Mouse (Mus musculus): ENCODE measurements around the gene Trmt61a. TPM values are rescaled to one million over a fixed set of nuclear protein-coding genes. Genes with fewer than 3 reads are reported as not detected.

The Trmt61a gene
- polyA plus RNA-seq, 1 experiment from 2014 or later = 4.6 TPM

DNA sequence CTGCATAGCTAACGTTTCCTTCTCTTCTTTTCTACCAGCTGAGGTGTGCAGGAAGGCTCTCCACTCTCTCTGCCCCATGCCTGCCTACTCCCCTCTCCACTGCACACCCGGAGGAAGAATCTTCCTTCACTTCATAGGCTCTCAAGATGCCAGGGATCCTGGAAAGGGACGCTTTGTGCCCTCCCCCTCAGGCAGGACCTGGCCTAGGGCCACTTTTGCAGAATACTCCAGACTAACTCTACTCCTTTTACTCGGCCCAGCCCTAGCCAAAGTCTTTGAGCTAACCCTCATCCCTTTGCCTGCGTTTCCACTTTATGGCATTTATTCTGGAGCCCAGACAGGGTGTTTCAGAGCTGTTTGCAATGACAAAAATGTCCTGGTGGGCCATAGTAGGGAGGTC is 484 bp upstream of the Trmt61a start:
- Histone ChIP-seq H3K4me3 (ENCODE audit: low read depth, low read length) (peak overlapping the region; percentile 69), H3K4me2 (peak overlapping the region; percentile 75), H3K9me3 (replicated peaks; ENCODE audit: control insufficient read depth, low read length) (no peaks in the 10 kb centered on the region), H3K36me3 (ENCODE audit: control insufficient read depth, insufficient read depth, low read length) (no peaks in the 10 kb centered on the region), H3K9ac (ENCODE audit: low read depth, low read length) (peak overlapping the region; percentile 83), H3K27ac (ENCODE audit: low read depth, low read length) (peak overlapping the region; percentile 96), H3K27me3 (ENCODE audit: control insufficient read depth, insufficient read depth, low read length) (peaks cover 3% of the 10 kb centered on the region; the same call in 1 of the 2 replicates), H3K4me1 (ENCODE audit: control insufficient read depth, insufficient read depth, low read length) (peaks cover 38% of the 10 kb centered on the region)
- ATAC-seq (replicated peaks; ENCODE audit: insufficient number of reproducible peaks, low FRiP score, low TSS enrichment) = no peak
- WGBS (ENCODE audit: insufficient replicate concordance) = 18% methylated on average over 5 of the region's 5 CpGs

DNA sequence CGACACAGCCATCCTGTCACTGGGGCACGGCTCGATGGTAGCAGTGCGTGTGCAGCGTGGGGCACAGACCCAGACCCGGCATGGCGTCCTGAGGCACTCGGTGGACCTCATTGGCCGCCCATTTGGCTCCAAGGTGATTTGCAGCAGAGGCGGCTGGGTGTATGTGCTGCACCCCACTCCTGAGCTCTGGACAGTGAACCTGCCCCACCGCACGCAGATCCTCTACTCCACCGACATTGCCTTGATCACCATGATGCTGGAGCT is 697 bp downstream of the Trmt61a start:
- ATAC-seq (replicated peaks; ENCODE audit: insufficient number of reproducible peaks, low FRiP score, low TSS enrichment) = no peak
- Histone ChIP-seq H3K27me3 (ENCODE audit: control insufficient read depth, insufficient read depth, low read length) (no peaks in the 10 kb centered on the region), H3K4me3 (ENCODE audit: low read depth, low read length) (peak overlapping the region; percentile 69), H3K9me3 (replicated peaks; ENCODE audit: control insufficient read depth, low read length) (no peaks in the 10 kb centered on the region), H3K4me2 (peak overlapping the region; percentile 75), H3K27ac (ENCODE audit: low read depth, low read length) (no peak overlapping the region), H3K4me1 (ENCODE audit: control insufficient read depth, insufficient read depth, low read length) (peaks cover 38% of the 10 kb centered on the region), H3K9ac (ENCODE audit: low read depth, low read length) (peak overlapping the region; percentile 83), H3K36me3 (ENCODE audit: control insufficient read depth, insufficient read depth, low read length) (no peaks in the 10 kb centered on the region)
- 7% methylated on average over 13 of the region's 13 CpGs for WGBS (ENCODE audit: insufficient replicate concordance)

DNA sequence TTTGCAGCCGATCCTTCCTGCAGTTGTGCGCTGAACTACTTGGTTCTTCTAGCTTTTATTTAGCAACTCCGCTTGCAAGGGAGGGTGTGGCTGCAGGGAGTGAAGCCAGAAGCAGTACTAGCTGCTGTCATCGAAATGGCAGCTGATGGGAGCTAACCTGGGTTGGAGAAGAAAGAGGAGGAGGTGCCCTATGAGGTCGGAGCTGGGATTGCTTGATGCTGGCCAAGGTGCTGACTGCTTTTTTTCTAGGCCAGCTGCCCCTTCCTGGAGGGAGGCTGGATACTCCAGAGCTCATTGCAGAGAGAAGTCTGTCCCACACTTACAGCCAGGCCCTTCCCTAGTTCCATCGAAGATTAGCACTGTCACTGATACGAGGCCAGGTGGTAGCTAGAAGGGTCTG is 1.1 kb downstream of the Trmt61a start:
- Histone ChIP-seq H3K27me3 (ENCODE audit: control insufficient read depth, insufficient read depth, low read length) (no peaks in the 10 kb centered on the region), H3K4me2 (peak overlapping the region; percentile 75), H3K4me1 (ENCODE audit: control insufficient read depth, insufficient read depth, low read length) (peaks cover 38% of the 10 kb centered on the region), H3K27ac (ENCODE audit: low read depth, low read length) (no peak overlapping the region), H3K9ac (ENCODE audit: low read depth, low read length) (peak overlapping the region; percentile 83), H3K36me3 (ENCODE audit: control insufficient read depth, insufficient read depth, low read length) (no peaks in the 10 kb centered on the region), H3K9me3 (replicated peaks; ENCODE audit: control insufficient read depth, low read length) (no peaks in the 10 kb centered on the region), H3K4me3 (ENCODE audit: low read depth, low read length) (peak overlapping the region; percentile 69)
- WGBS (ENCODE audit: insufficient replicate concordance) = 34% methylated on average over 7 of the region's 7 CpGs
- no peak for ATAC-seq (replicated peaks; ENCODE audit: insufficient number of reproducible peaks, low FRiP score, low TSS enrichment)

GRCm38 (mm10) chr12:111680661-111681060 is 2.8 kb downstream of the Trmt61a start:
- H3K36me3 ChIP-seq (ENCODE audit: control insufficient read depth, insufficient read depth, low read length) = no peaks in the 10 kb centered on the region
- peaks cover 30% of the 10 kb centered on the region for H3K4me1 ChIP-seq (ENCODE audit: control insufficient read depth, insufficient read depth, low read length)
- 93% methylated on average over 13 of the region's 13 CpGs for WGBS (ENCODE audit: insufficient replicate concordance)
- no peak for ATAC-seq (replicated peaks; ENCODE audit: insufficient number of reproducible peaks, low FRiP score, low TSS enrichment)
- H3K4me3 ChIP-seq (ENCODE audit: low read depth, low read length) = no peak overlapping the region
- no peak overlapping the region for H3K27ac ChIP-seq (ENCODE audit: low read depth, low read length)
- no peak overlapping the region for H3K4me2 ChIP-seq
- no peaks in the 10 kb centered on the region for H3K9me3 ChIP-seq (replicated peaks; ENCODE audit: control insufficient read depth, low read length)
- no peak overlapping the region for H3K9ac ChIP-seq (ENCODE audit: low read depth, low read length)
- no peaks in the 10 kb centered on the region for H3K27me3 ChIP-seq (ENCODE audit: control insufficient read depth, insufficient read depth, low read length)

GRCm38 (mm10) chr12:111681305-111681704 is 3.4 kb downstream of the Trmt61a start:
- Histone ChIP-seq H3K4me3 (ENCODE audit: low read depth, low read length) (no peak overlapping the region), H3K4me2 (no peak overlapping the region), H3K9me3 (replicated peaks; ENCODE audit: control insufficient read depth, low read length) (no peaks in the 10 kb centered on the region), H3K4me1 (ENCODE audit: control insufficient read depth, insufficient read depth, low read length) (peaks cover 30% of the 10 kb centered on the region), H3K27ac (ENCODE audit: low read depth, low read length) (peak overlapping the region; percentile 94), H3K36me3 (ENCODE audit: control insufficient read depth, insufficient read depth, low read length) (no peaks in the 10 kb centered on the region), H3K27me3 (ENCODE audit: control insufficient read depth, insufficient read depth, low read length) (no peaks in the 10 kb centered on the region), H3K9ac (ENCODE audit: low read depth, low read length) (no peak overlapping the region; the same call in 1 of the 2 replicates)
- no peak for ATAC-seq (replicated peaks; ENCODE audit: insufficient number of reproducible peaks, low FRiP score, low TSS enrichment)
- WGBS (ENCODE audit: insufficient replicate concordance) = 80% methylated on average over 8 of the region's 8 CpGs

GRCm38 (mm10) chr12:111682003-111682402 is 4.1 kb downstream of the Trmt61a start:
- WGBS (ENCODE audit: insufficient replicate concordance) = 62% methylated on average over 5 of the region's 5 CpGs
- no peak for ATAC-seq (replicated peaks; ENCODE audit: insufficient number of reproducible peaks, low FRiP score, low TSS enrichment)
- Histone ChIP-seq H3K36me3 (ENCODE audit: control insufficient read depth, insufficient read depth, low read length) (no peaks in the 10 kb centered on the region), H3K27me3 (ENCODE audit: control insufficient read depth, insufficient read depth, low read length) (no peaks in the 10 kb centered on the region), H3K9ac (ENCODE audit: low read depth, low read length) (peak overlapping the region; percentile 65; the same call in 1 of the 2 replicates), H3K4me3 (ENCODE audit: low read depth, low read length) (no peak overlapping the region), H3K27ac (ENCODE audit: low read depth, low read length) (peak overlapping the region; percentile 94), H3K9me3 (replicated peaks; ENCODE audit: control insufficient read depth, low read length) (no peaks in the 10 kb centered on the region), H3K4me2 (no peak overlapping the region), H3K4me1 (ENCODE audit: control insufficient read depth, insufficient read depth, low read length) (peaks cover 35% of the 10 kb centered on the region)

GRCm38 (mm10) chr12:111682806-111683205 is 4.9 kb downstream of the Trmt61a start:
- peak; percentile 51 for ATAC-seq (replicated peaks; ENCODE audit: insufficient number of reproducible peaks, low FRiP score, low TSS enrichment)
- peak overlapping the region; percentile 27; the same call in 1 of the 2 replicates for H3K4me2 ChIP-seq
- H3K9ac ChIP-seq (ENCODE audit: low read depth, low read length) = peak overlapping the region; percentile 65
- WGBS (ENCODE audit: insufficient replicate concordance) = 43% methylated on average over 5 of the region's 5 CpGs
- no peaks in the 10 kb centered on the region for H3K36me3 ChIP-seq (ENCODE audit: control insufficient read depth, insufficient read depth, low read length)
- H3K4me3 ChIP-seq (ENCODE audit: low read depth, low read length) = no peak overlapping the region
- H3K27me3 ChIP-seq (ENCODE audit: control insufficient read depth, insufficient read depth, low read length) = no peaks in the 10 kb centered on the region
- peaks cover 35% of the 10 kb centered on the region for H3K4me1 ChIP-seq (ENCODE audit: control insufficient read depth, insufficient read depth, low read length)
- no peaks in the 10 kb centered on the region for H3K9me3 ChIP-seq (replicated peaks; ENCODE audit: control insufficient read depth, low read length)
- peak overlapping the region; percentile 94 for H3K27ac ChIP-seq (ENCODE audit: low read depth, low read length)

- Histone ChIP-seq H3K4me2 (no peak overlapping the region), H3K9me3 (replicated peaks; ENCODE audit: control insufficient read depth, low read length) (no peaks in the 10 kb centered on the region), H3K36me3 (ENCODE audit: control insufficient read depth, insufficient read depth, low read length) (no peaks in the 10 kb centered on the region), H3K4me3 (ENCODE audit: low read depth, low read length) (no peak overlapping the region), H3K4me1 (ENCODE audit: control insufficient read depth, insufficient read depth, low read length) (peaks cover 40% of the 10 kb centered on the region), H3K27ac (ENCODE audit: low read depth, low read length) (no peak overlapping the region), H3K9ac (ENCODE audit: low read depth, low read length) (no peak overlapping the region), H3K27me3 (ENCODE audit: control insufficient read depth, insufficient read depth, low read length) (no peaks in the 10 kb centered on the region)
- no peak for ATAC-seq (replicated peaks; ENCODE audit: insufficient number of reproducible peaks, low FRiP score, low TSS enrichment)
- WGBS (ENCODE audit: insufficient replicate concordance) = 71% methylated on average over 4 of the region's 4 CpGs
These were observed 8.5 kb downstream of the Trmt61a start for GRCm38 (mm10) chr12:111686390-111686789.

DNA sequence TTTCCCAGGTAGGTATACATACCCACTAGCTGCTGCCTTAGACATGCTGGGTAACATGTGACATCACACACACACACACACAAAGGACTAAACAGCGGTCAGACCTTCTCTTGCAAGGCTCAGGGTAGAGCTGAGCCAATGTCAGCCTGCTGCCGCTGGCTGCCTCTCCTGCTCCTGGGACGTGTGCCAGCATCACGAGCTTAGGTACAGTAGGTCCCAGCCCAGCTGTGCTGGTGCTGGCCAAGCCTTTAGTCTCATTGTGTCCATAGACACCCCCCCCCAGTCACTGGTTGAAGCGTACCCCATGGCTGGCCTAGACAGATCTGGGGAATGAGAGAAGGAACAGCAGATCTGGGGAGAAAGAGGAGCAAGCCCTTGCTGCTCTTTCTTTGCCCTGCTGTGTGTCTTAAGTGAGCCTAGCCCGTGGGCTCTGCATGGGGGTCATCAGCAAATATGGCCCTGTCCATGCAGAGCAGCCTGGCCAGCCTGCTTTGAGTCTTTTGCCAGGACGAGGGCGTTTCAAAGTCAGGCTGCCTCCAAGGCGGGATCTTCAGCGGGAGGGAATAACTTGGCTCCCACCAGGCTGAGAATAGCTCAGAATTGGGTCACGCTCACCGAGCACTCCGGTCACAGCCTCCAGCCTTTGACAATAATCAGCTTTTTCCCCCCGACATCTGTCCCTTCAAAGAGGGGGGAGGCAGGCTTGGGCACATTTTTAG is 9.6 kb downstream of the Trmt61a start:
- H3K9me3 ChIP-seq (replicated peaks; ENCODE audit: control insufficient read depth, low read length) = no peaks in the 10 kb centered on the region
- H3K27me3 ChIP-seq (ENCODE audit: control insufficient read depth, insufficient read depth, low read length) = no peaks in the 10 kb centered on the region
- peaks cover 38% of the 10 kb centered on the region for H3K4me1 ChIP-seq (ENCODE audit: control insufficient read depth, insufficient read depth, low read length)
- H3K4me2 ChIP-seq = peak overlapping the region; percentile 7; the same call in 1 of the 2 replicates
- ATAC-seq (replicated peaks; ENCODE audit: insufficient number of reproducible peaks, low FRiP score, low TSS enrichment) = no peak
- H3K27ac ChIP-seq (ENCODE audit: low read depth, low read length) = peak overlapping the region; percentile 75
- H3K9ac ChIP-seq (ENCODE audit: low read depth, low read length) = peak overlapping the region; percentile 60
- no peak overlapping the region for H3K4me3 ChIP-seq (ENCODE audit: low read depth, low read length)
- no peaks in the 10 kb centered on the region for H3K36me3 ChIP-seq (ENCODE audit: control insufficient read depth, insufficient read depth, low read length)
- 30% methylated on average over 14 of the region's 14 CpGs for WGBS (ENCODE audit: insufficient replicate concordance)

All from heart, embryonic 11.5 days (tissue).